Mouse (Mus musculus) ES-E14 (cell line): ENCODE measurements around the gene Crk.

Experiments used
- CHD2 ChIP-seq: IDR thresholded peaks from 2 replicates; pipeline ENCODE4 v1.6.1; 2014; ENCODE audit warnings: mild to moderate bottlenecking, low read depth, low read length, inconsistent platforms
- HCFC1 ChIP-seq: IDR thresholded peaks from 2 replicates; pipeline ENCODE4 v1.6.1; 2012; ENCODE audit warnings: low read length, inconsistent platforms, borderline replicate concordance; ENCODE audit not compliant: insufficient read depth
- MAFK ChIP-seq: IDR thresholded peaks from 2 replicates; pipeline ENCODE4 v1.6.1; 2014; ENCODE audit warnings: mild to moderate bottlenecking, low read depth, low read length, inconsistent platforms; ENCODE audit not compliant: insufficient read depth
- ZC3H11A ChIP-seq: IDR thresholded peaks from 2 replicates; pipeline ENCODE4 v1.6.1; 2012; ENCODE audit warnings: low read depth, mild to moderate bottlenecking, inconsistent platforms, low read length, borderline replicate concordance
- ZNF384 ChIP-seq: IDR thresholded peaks from 2 replicates; pipeline ENCODE4 v1.6.1; 2012; ENCODE audit warnings: low read depth, low read length, inconsistent platforms

DNA sequence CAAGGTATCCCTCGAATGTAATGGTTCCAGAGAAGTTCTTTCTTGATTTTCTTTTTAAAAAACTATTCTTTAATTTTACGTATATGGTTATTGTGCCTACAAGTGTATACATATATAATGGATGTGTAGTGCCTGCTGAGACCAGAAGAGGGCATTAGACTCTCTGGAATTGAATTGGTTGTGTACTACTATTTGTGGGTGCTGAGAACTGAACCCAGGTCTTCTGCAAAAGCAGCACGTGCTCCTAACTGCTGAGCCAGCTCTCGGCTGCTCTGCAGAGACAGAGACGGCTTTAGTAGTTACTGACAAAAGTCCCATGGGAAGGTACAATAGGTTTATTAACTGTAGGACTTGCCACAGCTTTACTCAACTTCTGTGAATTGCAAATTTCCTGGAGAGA is 5.4 kb downstream of the Crk start:
- TF ChIP-seq MAFK (no peak), CHD2 (no peak), HCFC1 (no peak), ZC3H11A (no peak), ZNF384 (no peak)
